In the genomic region with DNA sequence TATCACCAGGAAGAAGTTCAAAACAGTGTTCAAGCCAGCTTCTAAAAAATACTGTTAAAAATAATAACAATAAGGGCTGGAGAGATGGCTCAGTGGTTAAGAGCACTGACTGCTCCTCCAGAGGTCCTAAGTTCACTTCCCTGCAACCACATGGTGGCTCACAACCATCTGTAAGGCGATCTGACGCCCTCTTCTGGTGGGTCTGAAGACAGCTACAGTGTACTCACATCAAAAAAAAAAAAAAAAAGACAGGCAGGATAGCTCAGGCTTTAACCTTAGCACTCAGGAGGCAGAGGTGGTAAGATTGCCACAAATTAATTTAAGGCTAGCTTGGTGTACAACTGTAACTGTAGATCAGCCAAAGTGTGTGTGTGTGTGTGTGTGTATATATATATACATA, we compare ENCODE assay signal across 10 mouse cellular contexts. TPM values are rescaled to one million over a fixed set of nuclear protein-coding genes. Genes with fewer than 3 reads are reported as not detected.
DNase-seq lines count a peak whose midpoint lies in the region; ATAC-seq lines count a peak whose summit lies in the region.
"Had no signal": no experiment of that assay in that cellular context is flagged by ENCODE, and none has a peak within 500 bp of the region (broad histone marks: within the 10 kb centered on the region; RNA-seq: fewer than 3 reads in every experiment).

No protein-coding gene starts in this region.

- WGBS in midbrain, embryonic 14.5 days: 0% methylated on average over 2 of the region's 2 CpGs
- WGBS in midbrain, embryonic 11.5 days: 3% methylated on average over 2 of the region's 2 CpGs

- H3K27ac ChIP-seq in midbrain, embryonic 14.5 days (replicated peaks; ENCODE audit: low read depth, low read length): no peak overlapping the region
- H3K27ac ChIP-seq in midbrain, embryonic 11.5 days (ENCODE audit: low read depth, low read length): no peak overlapping the region
- H3K27ac ChIP-seq: neural tube, embryonic 13.5 days had no signal

- no peak overlapping the region for H3K4me3 ChIP-seq in midbrain, embryonic 14.5 days (replicated peaks; ENCODE audit: low read depth, low read length)
- H3K4me3 ChIP-seq in midbrain, embryonic 11.5 days (ENCODE audit: low read depth, low read length): no peak overlapping the region
- H3K4me3 ChIP-seq: neural tube, embryonic 13.5 days had no signal

- H3K27me3 ChIP-seq in midbrain, embryonic 14.5 days (ENCODE audit: control insufficient read depth, insufficient read depth, low read length): no peaks in the 10 kb centered on the region
- H3K27me3 ChIP-seq in midbrain, embryonic 11.5 days (ENCODE audit: control insufficient read depth, insufficient read depth, low read length): no peaks in the 10 kb centered on the region; the same call in 1 of the 2 replicates
- H3K27me3 ChIP-seq: neural tube, embryonic 13.5 days had no signal

- no peaks in the 10 kb centered on the region for H3K36me3 ChIP-seq in midbrain, embryonic 14.5 days (ENCODE audit: control insufficient read depth, insufficient read depth, low read length)
- no peaks in the 10 kb centered on the region for H3K36me3 ChIP-seq in midbrain, embryonic 11.5 days (ENCODE audit: control insufficient read depth, insufficient read depth, low read length)
- H3K36me3 ChIP-seq: neural tube, embryonic 13.5 days had no signal

- no peak overlapping the region for H3K4me2 ChIP-seq in midbrain, embryonic 14.5 days (ENCODE audit: low read length)
- H3K4me2 ChIP-seq in midbrain, embryonic 11.5 days: no peak overlapping the region
- H3K4me2 ChIP-seq: neural tube, embryonic 13.5 days had no signal

- no peak overlapping the region for H3K9ac ChIP-seq in midbrain, embryonic 14.5 days (replicated peaks; ENCODE audit: low read length)
- H3K9ac ChIP-seq in midbrain, embryonic 11.5 days (ENCODE audit: low read length): no peak overlapping the region
- H3K9ac ChIP-seq: neural tube, embryonic 13.5 days had no signal

- H3K9me3 ChIP-seq in midbrain, embryonic 14.5 days (ENCODE audit: control insufficient read depth, low read length): no peaks in the 10 kb centered on the region
- no peaks in the 10 kb centered on the region for H3K9me3 ChIP-seq in midbrain, embryonic 11.5 days (ENCODE audit: control insufficient read depth, low read length)
- H3K9me3 ChIP-seq: neural tube, embryonic 13.5 days had no signal

- H3K4me1 ChIP-seq in midbrain, embryonic 14.5 days (ENCODE audit: control insufficient read depth, insufficient read depth, low read length): peaks cover 18% of the 10 kb centered on the region
- peaks cover 10% of the 10 kb centered on the region for H3K4me1 ChIP-seq in midbrain, embryonic 11.5 days (ENCODE audit: control insufficient read depth, insufficient read depth, low read length)

- no peak for ATAC-seq in midbrain, embryonic 14.5 days (ENCODE audit: low FRiP score, low TSS enrichment)
- ATAC-seq in midbrain, embryonic 11.5 days (ENCODE audit: low FRiP score): no peak
- ATAC-seq in granulocyte monocyte progenitor cell, adult 5-6 weeks (replicated peaks; ENCODE audit: poor library complexity, severe bottlenecking): peak; percentile 28; the same call in 1 of the 2 replicates

- peak; percentile 32 for DNase-seq in cerebellum, adult 9-11 months
- no peak for DNase-seq in cerebellum, adult 9-10 months
- DNase-seq in midbrain, embryonic 14.5 days: peak; percentile 25
- no peak for DNase-seq in midbrain, embryonic 11.5 days (ENCODE audit: low spot score, missing footprints)
- peak; percentile 63 for DNase-seq in retina, postnatal 1 day
- DNase-seq in gastrocnemius, postnatal 10 days: no peak
- DNase-seq in urinary bladder, postnatal 10 days (ENCODE audit: low spot score): no peak

RNA-seq across cellular contexts. Expression of a gene that starts 2.4 kb away (rescaled TPM):
- 4.6 and 5.2 TPM in 2 replicates for polyA plus RNA-seq in midbrain, embryonic 14.5 days (2014; fragmentation: Nextera tagmentation; extraction: Ambion mirVana)
- polyA plus RNA-seq in midbrain, embryonic 11.5 days (2014; fragmentation: Nextera tagmentation; extraction: Ambion mirVana): 5.4 and 7.8 TPM in 2 replicates
- total RNA-seq in granulocyte monocyte progenitor cell, adult 5-6 weeks (2014; fragmentation: Nextera tagmentation): not detected in 2 replicates
- not detected in 2 replicates for total RNA-seq in granulocyte monocyte progenitor cell, adult 5-6 weeks (2017)
- 1 to 10 TPM in 1 of 2 experiments, not detected in 1; 1.3 TPM for total RNA-seq in gastrocnemius, postnatal 10 days (2021)

RNA-seq across cellular contexts. Expression of a gene that starts 5.8 kb away (rescaled TPM):
- 5.7 and 6.3 TPM in 2 replicates for polyA plus RNA-seq in midbrain, embryonic 14.5 days (2014; fragmentation: Nextera tagmentation; extraction: Ambion mirVana)
- polyA plus RNA-seq in midbrain, embryonic 11.5 days (2014; fragmentation: Nextera tagmentation; extraction: Ambion mirVana): 5.3 and 5.5 TPM in 2 replicates
- 12.9 and 13.8 TPM in 2 replicates for total RNA-seq in granulocyte monocyte progenitor cell, adult 5-6 weeks (2014; fragmentation: Nextera tagmentation)
- 32.7 and 42.5 TPM in 2 replicates for total RNA-seq in granulocyte monocyte progenitor cell, adult 5-6 weeks (2017)
- 10 to 100 TPM; 11.3 to 13.7 TPM for total RNA-seq in gastrocnemius, postnatal 10 days (2021)

RNA-seq across cellular contexts. Expression of a gene that starts 13.7 kb away (rescaled TPM):
- polyA plus RNA-seq in midbrain, embryonic 14.5 days (2014; fragmentation: Nextera tagmentation; extraction: Ambion mirVana): 2.7 and 4.4 TPM in 2 replicates
- 16.2 and 17.6 TPM in 2 replicates for polyA plus RNA-seq in midbrain, embryonic 11.5 days (2014; fragmentation: Nextera tagmentation; extraction: Ambion mirVana)
- total RNA-seq in granulocyte monocyte progenitor cell, adult 5-6 weeks (2014; fragmentation: Nextera tagmentation): 56.5 and 58.2 TPM in 2 replicates
- total RNA-seq in granulocyte monocyte progenitor cell, adult 5-6 weeks (2017): 67.6 and 68.5 TPM in 2 replicates
- total RNA-seq in gastrocnemius, postnatal 10 days (2021): 1 to 10 TPM; 4.7 to 5.1 TPM

RNA-seq across cellular contexts. Expression of a gene that starts 34.3 kb away (rescaled TPM):
- 184 and 230 TPM in 2 replicates for polyA plus RNA-seq in midbrain, embryonic 14.5 days (2014; fragmentation: Nextera tagmentation; extraction: Ambion mirVana)
- polyA plus RNA-seq in midbrain, embryonic 11.5 days (2014; fragmentation: Nextera tagmentation; extraction: Ambion mirVana): 89.7 and 95.8 TPM in 2 replicates
- total RNA-seq in granulocyte monocyte progenitor cell, adult 5-6 weeks (2014; fragmentation: Nextera tagmentation): 184 and 195 TPM in 2 replicates
- total RNA-seq in granulocyte monocyte progenitor cell, adult 5-6 weeks (2017): 90.0 and 112 TPM in 2 replicates
- 10 to 100 TPM; 27.3 to 32.5 TPM for total RNA-seq in gastrocnemius, postnatal 10 days (2021)

RNA-seq across cellular contexts. Expression of a gene that starts 57.2 kb away (rescaled TPM):
- 2.2 and 2.6 TPM in 2 replicates for polyA plus RNA-seq in midbrain, embryonic 14.5 days (2014; fragmentation: Nextera tagmentation; extraction: Ambion mirVana)
- polyA plus RNA-seq in midbrain, embryonic 11.5 days (2014; fragmentation: Nextera tagmentation; extraction: Ambion mirVana): 0.95 and 1.0 TPM in 2 replicates
- total RNA-seq in granulocyte monocyte progenitor cell, adult 5-6 weeks (2014; fragmentation: Nextera tagmentation): not detected in 2 replicates
- not detected in 2 replicates for total RNA-seq in granulocyte monocyte progenitor cell, adult 5-6 weeks (2017)
- total RNA-seq in gastrocnemius, postnatal 10 days (2021): under 1 TPM; 0.21 to 0.25 TPM
- polyA plus RNA-seq: heart, embryonic 16.5 days had no signal

Comparison
In these comparisons a context has a peak if more than half of its experiments do, and no peak if none do; other contexts are left out.
1. DNase-seq: peak in cerebellum, adult 9-11 months (single experiment), midbrain, embryonic 14.5 days (single experiment) and retina, postnatal 1 day (single experiment); none in cerebellum, adult 9-10 months (single experiment), midbrain, embryonic 11.5 days (single experiment), gastrocnemius, postnatal 10 days (single experiment) and urinary bladder, postnatal 10 days (single experiment).
2. RNA of a gene that starts 13.7 kb away (total RNA-seq): 56.5 to 68.5 TPM in granulocyte monocyte progenitor cell, adult 5-6 weeks; 4.7 to 5.1 TPM in gastrocnemius, postnatal 10 days; every median in the first group is over 4 times any median in the second.